Mouse (Mus musculus): ENCODE results near the gene Retreg3. TPM values are rescaled to one million over a fixed set of nuclear protein-coding genes. Genes with fewer than 3 reads are reported as not detected.

Retreg3 gene
- total and polyA plus RNA-seq, 3 experiments: 17.0 to 23.4 TPM; not detected in 1

- Histone ChIP-seq H3K9ac (ENCODE audit: control insufficient read depth, low read depth, low read length, poor library complexity, severe bottlenecking) (no peak overlapping the region), H3K4me1 (ENCODE audit: control insufficient read depth in 1 of 2, insufficient read depth in 2 of 2, low read length in 2 of 2) (peaks cover 14 to 28% of the 10 kb centered on the region in 2 experiments), H3K79me2 (ENCODE audit: control insufficient read depth, insufficient read depth, low read length, poor library complexity) (no peaks in the 10 kb centered on the region), H3K27me3 (ENCODE audit: control insufficient read depth in 1 of 2, insufficient read depth in 2 of 2, low read length in 2 of 2) (no peaks in the 10 kb centered on the region), H3K36me3 (ENCODE audit: control insufficient read depth in 1 of 2, insufficient read depth in 2 of 2, low read length in 2 of 2) (peaks cover 0 to 22% of the 10 kb centered on the region in 2 experiments; a peak in 2 of 4 replicates), H3K9me3 (replicated peaks; ENCODE audit: insufficient read depth, low read length) (no peaks in the 10 kb centered on the region), H3K27ac (ENCODE audit: control insufficient read depth, low read depth, low read length) (peak overlapping the region; percentile 67; the same call in 1 of the 2 replicates), H3K4me3 (ENCODE audit: control insufficient read depth in 1 of 2, insufficient read depth in 1 of 2, low read depth in 2 of 2, low read length in 2 of 2) (no peak overlapping the region)
- TF ChIP-seq ZKSCAN1 (IDR thresholded peaks at IDR 0.05; ENCODE audit: low read depth, low read length): no peak
- TF ChIP-seq USF1 (IDR thresholded peaks at IDR 0.05; ENCODE audit: low read depth, low read length): no peak
- DNase-seq (ENCODE audit: low read depth, low spot score): no peak
Measured at GRCm38 (mm10) chr11:101064462-101064861, 55.2 kb downstream of the Retreg3 start.

- Histone ChIP-seq H3K79me2 (ENCODE audit: control insufficient read depth, insufficient read depth, low read length, poor library complexity) (no peaks in the 10 kb centered on the region), H3K36me3 (ENCODE audit: control insufficient read depth in 1 of 2, insufficient read depth in 2 of 2, low read length in 2 of 2) (peaks cover 0 to 16% of the 10 kb centered on the region in 2 experiments; a peak in 2 of 4 replicates), H3K4me3 (ENCODE audit: control insufficient read depth in 1 of 2, insufficient read depth in 1 of 2, low read depth in 2 of 2, low read length in 2 of 2) (no peak overlapping the region), H3K9me3 (replicated peaks; ENCODE audit: insufficient read depth, low read length) (no peaks in the 10 kb centered on the region), H3K27ac (ENCODE audit: control insufficient read depth, low read depth, low read length) (peak overlapping the region; percentile 67), H3K27me3 (ENCODE audit: control insufficient read depth in 1 of 2, insufficient read depth in 2 of 2, low read length in 2 of 2) (no peaks in the 10 kb centered on the region), H3K4me1 (ENCODE audit: control insufficient read depth in 1 of 2, insufficient read depth in 2 of 2, low read length in 2 of 2) (peaks cover 12 to 24% of the 10 kb centered on the region in 2 experiments), H3K9ac (ENCODE audit: control insufficient read depth, low read depth, low read length, poor library complexity, severe bottlenecking) (peak overlapping the region; percentile 39)
- DNase-seq (ENCODE audit: low read depth, low spot score): peak; percentile 90
- TF ChIP-seq RCOR1 (IDR thresholded peaks at IDR 0.05; ENCODE audit: low read depth, low read length): peak; percentile 86
- peak; percentile 88 for TF ChIP-seq GATA1 (IDR thresholded peaks at IDR 0.05; ENCODE audit: low read depth, low read length)
- peak; percentile 96 for TF ChIP-seq TCF12 (IDR thresholded peaks at IDR 0.05; ENCODE audit: low read depth, low read length)
- peak; percentile 47; the same call in 1 of the 2 replicates for TF ChIP-seq MXI1 (IDR thresholded peaks at IDR 0.05; ENCODE audit: low read depth, low read length)
- TF ChIP-seq BHLHE40 (IDR thresholded peaks at IDR 0.05; ENCODE audit: borderline replicate concordance, low read depth, low read length): no peak; the same call in 1 of the 2 replicates
- no peak for TF ChIP-seq JUND (IDR thresholded peaks at IDR 0.05; ENCODE audit: low read depth, low read length)
- TF ChIP-seq ZMIZ1 (IDR thresholded peaks at IDR 0.05; ENCODE audit: low read depth, low read length): no peak; the same call in 1 of the 2 replicates
- TF ChIP-seq MAFK (IDR thresholded peaks at IDR 0.05; ENCODE audit: borderline replicate concordance, low read depth, low read length): peak; percentile 39; the same call in 1 of the 2 replicates
- TF ChIP-seq MYC (IDR thresholded peaks at IDR 0.05; ENCODE audit: low read depth, low read length): no peak
- TF ChIP-seq EP300 (IDR thresholded peaks at IDR 0.05; ENCODE audit: low read depth in 1 of 2, low read length in 2 of 2): peak; percentile 92 to 93
- TF ChIP-seq NRF1 (IDR thresholded peaks at IDR 0.05; ENCODE audit: insufficient read depth, low read depth, low read length, poor library complexity, severe bottlenecking): peak; percentile 18; the same call in 1 of the 2 replicates
- TF ChIP-seq TAL1 (IDR thresholded peaks at IDR 0.05; ENCODE audit: low read length): peak; percentile 96
- peak; percentile 93 for TF ChIP-seq ETS1 (IDR thresholded peaks at IDR 0.05; ENCODE audit: low read depth, low read length)
- peak; percentile 63 for TF ChIP-seq ELF1 (IDR thresholded peaks at IDR 0.05; ENCODE audit: low read depth, low read length)
- peak; percentile 63; the same call in 1 of the 2 replicates for TF ChIP-seq SIN3A (IDR thresholded peaks at IDR 0.05; ENCODE audit: low read length)
- no peak for TF ChIP-seq NELFE (IDR thresholded peaks at IDR 0.05; ENCODE audit: low read depth, low read length)
- TF ChIP-seq USF2 (IDR thresholded peaks at IDR 0.05; ENCODE audit: borderline replicate concordance in 1 of 2, insufficient read depth in 1 of 2, low read depth in 1 of 2, low read length in 2 of 2): no peak
- no peak; the same call in 1 of the 2 replicates for TF ChIP-seq KAT2A (conservative IDR thresholded peaks at IDR 0.05; ENCODE audit: low read depth, low read length)
- peak; percentile 2; the same call in 1 of the 2 replicates for TF ChIP-seq SMC3 (IDR thresholded peaks at IDR 0.05; ENCODE audit: low read depth, low read length)
- TF ChIP-seq MEF2A (IDR thresholded peaks at IDR 0.05; ENCODE audit: extremely low read depth, insufficient replicate concordance, low read depth, low read length, poor library complexity, severe bottlenecking): no peak
Measured at GRCm38 (mm10) chr11:101063676-101064327, 55.9 kb downstream of the Retreg3 start.

Data from MEL (cell line).